Mouse (Mus musculus): ENCODE measurements around the gene Nuak2.

- TF ChIP-seq CHD2 (IDR thresholded peaks at IDR 0.05; ENCODE audit: low read depth, low read length) = no peak
- TF ChIP-seq MAFK (IDR thresholded peaks at IDR 0.05; ENCODE audit: insufficient read depth, low read depth, low read length) = no peak
- TF ChIP-seq ZC3H11A (IDR thresholded peaks at IDR 0.05; ENCODE audit: borderline replicate concordance, low read depth, low read length) = peak; percentile 98
- no peak for TF ChIP-seq HCFC1 (IDR thresholded peaks at IDR 0.05; ENCODE audit: borderline replicate concordance, insufficient read depth, low read length)
Observed at GRCm38 (mm10) chr1:132355841-132356242, 39.9 kb downstream of the Nuak2 start.
